In genomic region chr3:28031643-28032243, GRCm38 (mm10) we compare ENCODE assay signal across 9 mouse cellular contexts.
DNase-seq lines count a peak whose midpoint lies in the region; ATAC-seq and TF ChIP-seq lines count a peak whose summit lies in the region.
"Had no signal": no experiment of that assay in that cellular context is flagged by ENCODE, and none has a peak within 500 bp of the region (broad histone marks: within the 10 kb centered on the region; RNA-seq: fewer than 3 reads in every experiment).

No protein-coding gene starts in this region.

- 0 out of 2 replicates have a peak, but pooled peaks cover 3% of the 10 kb centered on the region for H3K4me1 ChIP-seq in liver, embryonic 11.5 days (replicated peaks; ENCODE audit: control insufficient read depth, insufficient read depth, low read length)
- H3K4me1 ChIP-seq in forebrain, embryonic 11.5 days (replicated peaks; ENCODE audit: control insufficient read depth, insufficient read depth, low read length): no peaks in the 10 kb centered on the region
- peaks cover 8% of the 10 kb centered on the region; the same call in 1 of the 2 replicates for H3K4me1 ChIP-seq in intestine, postnatal 0 days (replicated peaks; ENCODE audit: control insufficient read depth, insufficient read depth, low read length)
- H3K4me1 ChIP-seq: limb, embryonic 13.5 days had no signal

- no peak for TF ChIP-seq CTCF in intestine, postnatal 0 days (IDR thresholded peaks at IDR 0.05; ENCODE audit: low read depth)

- H3K4me2 ChIP-seq in liver, embryonic 11.5 days: no peak overlapping the region
- no peak overlapping the region for H3K4me2 ChIP-seq in forebrain, embryonic 11.5 days (ENCODE audit: low read depth, low read length, severe bottlenecking)
- H3K4me2 ChIP-seq in intestine, postnatal 0 days (replicated peaks; ENCODE audit: low read depth): no peak overlapping the region
- H3K4me2 ChIP-seq: limb, embryonic 13.5 days had no signal

- no peak for ATAC-seq in liver, embryonic 11.5 days (replicated peaks; ENCODE audit: low FRiP score)
- peak; percentile 69 for ATAC-seq in forebrain, embryonic 11.5 days (replicated peaks; ENCODE audit: low FRiP score)
- no peak for ATAC-seq in intestine, postnatal 0 days

- peak; percentile 14 for DNase-seq in liver
- no peak for DNase-seq in liver, embryonic 11.5 days (ENCODE audit: low spot score)
- no peak for DNase-seq in forebrain, embryonic 11.5 days (ENCODE audit: low spot score)
- DNase-seq in skeletal muscle tissue, adult 2 months (ENCODE audit: low read depth, low spot score): peak; percentile 19
- DNase-seq in gastrocnemius, adult 8-10 months (ENCODE audit: low spot score in 2 of 2): no peak
- DNase-seq in ovary, postnatal 36 days (ENCODE audit: low spot score): no peak
- no peak for DNase-seq in kidney, postnatal 25 days

- no peak overlapping the region for H3K4me3 ChIP-seq in liver, embryonic 11.5 days (ENCODE audit: low read depth, low read length)
- H3K4me3 ChIP-seq in forebrain, embryonic 11.5 days (ENCODE audit: low read depth, low read length): no peak overlapping the region
- H3K4me3 ChIP-seq in intestine, postnatal 0 days (ENCODE audit: low read depth, low read length): no peak overlapping the region
- H3K4me3 ChIP-seq: limb, embryonic 13.5 days had no signal

- WGBS in liver, embryonic 11.5 days: 46% methylated on average over 7 of the region's 7 CpGs
- 32% methylated on average over 7 of the region's 7 CpGs for WGBS in forebrain, embryonic 11.5 days
- 60% methylated on average over 7 of the region's 7 CpGs for WGBS in intestine, postnatal 0 days

- H3K27ac ChIP-seq in liver, embryonic 11.5 days (ENCODE audit: low read depth, low read length): no peak overlapping the region; the same call in 1 of the 2 replicates
- H3K27ac ChIP-seq in forebrain, embryonic 11.5 days (ENCODE audit: low read depth, low read length): no peak overlapping the region
- 0 out of 2 replicates have a peak overlapping the region, but pooled peaks have one; percentile 46 for H3K27ac ChIP-seq in intestine, postnatal 0 days (ENCODE audit: low read depth, low read length)
- H3K27ac ChIP-seq: limb, embryonic 13.5 days had no signal

- H3K9me3 ChIP-seq in liver, embryonic 11.5 days (ENCODE audit: control insufficient read depth, low read length): no peaks in the 10 kb centered on the region
- no peaks in the 10 kb centered on the region for H3K9me3 ChIP-seq in forebrain, embryonic 11.5 days (ENCODE audit: control insufficient read depth, low read length)
- no peaks in the 10 kb centered on the region for H3K9me3 ChIP-seq in intestine, postnatal 0 days (ENCODE audit: control insufficient read depth)
- H3K9me3 ChIP-seq: limb, embryonic 13.5 days had no signal

- H3K36me3 ChIP-seq in liver, embryonic 11.5 days (ENCODE audit: control insufficient read depth, insufficient read depth, low read length): no peaks in the 10 kb centered on the region
- H3K36me3 ChIP-seq in forebrain, embryonic 11.5 days (ENCODE audit: control insufficient read depth, insufficient read depth, low read length): no peaks in the 10 kb centered on the region
- H3K36me3 ChIP-seq in intestine, postnatal 0 days (ENCODE audit: control insufficient read depth, insufficient read depth): peaks cover 26% of the 10 kb centered on the region
- H3K36me3 ChIP-seq: limb, embryonic 13.5 days had no signal

- H3K9ac ChIP-seq in liver, embryonic 11.5 days (ENCODE audit: low read depth, low read length): no peak overlapping the region
- no peak overlapping the region for H3K9ac ChIP-seq in forebrain, embryonic 11.5 days (ENCODE audit: low read length)
- H3K9ac ChIP-seq in intestine, postnatal 0 days (ENCODE audit: low read depth, low read length): no peak overlapping the region
- H3K9ac ChIP-seq: limb, embryonic 13.5 days had no signal

- H3K27me3 ChIP-seq in liver, embryonic 11.5 days (replicated peaks; ENCODE audit: control insufficient read depth, insufficient read depth, low read length): no peaks in the 10 kb centered on the region
- no peaks in the 10 kb centered on the region for H3K27me3 ChIP-seq in forebrain, embryonic 11.5 days (ENCODE audit: control insufficient read depth, insufficient read depth, low read length)
- H3K27me3 ChIP-seq in intestine, postnatal 0 days (replicated peaks; ENCODE audit: control insufficient read depth, insufficient read depth, low read length): no peaks in the 10 kb centered on the region
- H3K27me3 ChIP-seq: limb, embryonic 13.5 days had no signal

Comparison
In these comparisons a context has a peak if more than half of its experiments do, and no peak if none do; other contexts are left out.
1. DNase-seq: peak in liver (single experiment) and skeletal muscle tissue, adult 2 months (single experiment); none in liver, embryonic 11.5 days (single experiment), forebrain, embryonic 11.5 days (single experiment), gastrocnemius, adult 8-10 months (0 of 2), ovary, postnatal 36 days (single experiment) and kidney, postnatal 25 days (0 of 2).